In the genomic region with DNA sequence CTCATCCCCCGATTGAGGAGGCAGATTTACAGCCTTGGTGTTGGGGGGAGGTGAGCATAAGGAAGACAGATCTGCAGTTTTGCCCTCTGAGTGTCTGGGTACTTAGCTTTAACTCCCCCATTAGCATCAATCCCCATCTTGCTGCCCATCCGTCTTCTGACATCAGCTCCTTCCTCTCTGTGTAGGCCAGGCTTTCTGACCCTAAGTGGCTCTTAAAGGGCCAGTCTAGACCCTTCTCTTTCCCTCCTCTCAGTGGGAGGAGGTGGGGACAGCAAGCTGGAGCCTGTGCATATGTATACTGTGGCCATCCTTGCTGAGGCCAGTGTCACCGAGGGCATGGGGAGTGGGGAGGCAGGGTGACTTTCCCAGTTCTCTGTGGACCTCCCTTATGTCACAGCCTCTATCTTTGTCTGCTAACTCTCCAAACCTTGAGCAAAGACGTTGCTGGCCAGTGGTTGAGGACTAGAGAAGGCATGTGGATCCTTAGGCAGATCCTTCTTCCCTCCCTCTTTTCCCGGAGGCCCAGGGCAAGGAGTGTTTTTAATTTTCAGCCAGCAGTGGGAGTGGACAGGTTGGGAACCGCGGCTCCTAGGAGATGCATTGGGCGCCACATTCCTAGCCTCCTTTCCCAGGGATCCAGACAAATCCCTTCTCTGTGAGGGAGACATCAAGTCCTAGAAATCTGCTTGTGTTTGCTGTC, we compare ENCODE assay signal across 8 mouse cellular contexts. TPM values are rescaled to one million over a fixed set of nuclear protein-coding genes. Genes with fewer than 3 reads are reported as not detected.
DNase-seq lines count a peak whose midpoint lies in the region; ATAC-seq and TF ChIP-seq lines count a peak whose summit lies in the region.

No protein-coding gene starts in this region.

- peak overlapping the region; percentile 88 for H3K4me2 ChIP-seq in heart, embryonic 13.5 days
- H3K4me2 ChIP-seq in liver, embryonic 16.5 days (ENCODE audit: low read depth, low read length) = peak overlapping the region; percentile 86

- H3K27me3 ChIP-seq in G1E (ENCODE audit: insufficient read depth, low read length) = peaks cover 41% of the 10 kb centered on the region
- peaks cover 10% of the 10 kb centered on the region for H3K27me3 ChIP-seq in heart, embryonic 13.5 days (replicated peaks)
- H3K27me3 ChIP-seq in liver, embryonic 16.5 days (ENCODE audit: control insufficient read depth, insufficient read depth, low read depth, low read length) = peaks cover 33% of the 10 kb centered on the region

- peak overlapping the region; percentile 92 for H3K27ac ChIP-seq in heart, embryonic 13.5 days (replicated peaks)
- no peak overlapping the region; the same call in 1 of the 2 replicates for H3K27ac ChIP-seq in liver, embryonic 16.5 days (ENCODE audit: low read length)

- TF ChIP-seq CTCF in G1E (IDR thresholded peaks at IDR 0.05; ENCODE audit: low read depth, low read length) = no peak

- WGBS in heart, embryonic 13.5 days = 12% methylated on average over 8 of the region's 8 CpGs
- WGBS in liver, embryonic 16.5 days (ENCODE audit: insufficient replicate concordance) = 12% methylated on average over 8 of the region's 8 CpGs

- peaks cover 21% of the 10 kb centered on the region for H3K36me3 ChIP-seq in G1E (replicated peaks)
- H3K36me3 ChIP-seq in heart, embryonic 13.5 days = peaks cover 5% of the 10 kb centered on the region
- H3K36me3 ChIP-seq in liver, embryonic 16.5 days (ENCODE audit: control insufficient read depth, insufficient read depth) = no peaks in the 10 kb centered on the region; the same call in 1 of the 2 replicates

- no peak for ATAC-seq in cerebellum, adult (ENCODE audit: insufficient number of reproducible peaks, low FRiP score, low TSS enrichment)
- no peak for ATAC-seq in G1E (ENCODE audit: extremely low read depth, insufficient number of reproducible peaks, low FRiP score, poor library complexity, severe bottlenecking)
- no peak for ATAC-seq in heart, embryonic 13.5 days (ENCODE audit: extremely low read depth, insufficient number of reproducible peaks, low FRiP score, low TSS enrichment)
- no peak for ATAC-seq in liver, embryonic 16.5 days (ENCODE audit: low read depth)

- H3K4me3 ChIP-seq in G1E (ENCODE audit: low read depth, low read length) = peak overlapping the region; percentile 76; the same call in 1 of the 2 replicates
- peak overlapping the region; percentile 63 for H3K4me3 ChIP-seq in heart, embryonic 13.5 days
- peak overlapping the region; percentile 63 for H3K4me3 ChIP-seq in liver, embryonic 16.5 days (ENCODE audit: low read depth, low read length)

- H3K9ac ChIP-seq in heart, embryonic 13.5 days = peak overlapping the region; percentile 90
- peak overlapping the region; percentile 45 for H3K9ac ChIP-seq in liver, embryonic 16.5 days (ENCODE audit: low read depth, low read length)

- peaks cover 44% of the 10 kb centered on the region for H3K4me1 ChIP-seq in G1E (ENCODE audit: insufficient read depth, low read depth, low read length)
- peaks cover 83% of the 10 kb centered on the region for H3K4me1 ChIP-seq in heart, embryonic 13.5 days
- H3K4me1 ChIP-seq in liver, embryonic 16.5 days (ENCODE audit: control insufficient read depth, low read depth, low read length) = peaks cover 40% of the 10 kb centered on the region

- DNase-seq in cerebellum, adult 9-11 months = peak; percentile 50
- DNase-seq in G1E (ENCODE audit: low spot score) = no peak
- no peak for DNase-seq in retina, postnatal 1 day
- no peak for DNase-seq in urinary bladder, postnatal 10 days (ENCODE audit: low spot score)
- no peak for DNase-seq in right cerebral cortex, postnatal 36 days (ENCODE audit: low spot score in 2 of 2)

- H3K9me3 ChIP-seq in G1E (replicated peaks) = no peaks in the 10 kb centered on the region
- no peaks in the 10 kb centered on the region for H3K9me3 ChIP-seq in heart, embryonic 13.5 days
- H3K9me3 ChIP-seq in liver, embryonic 16.5 days (replicated peaks; ENCODE audit: control insufficient read depth, low read length) = no peaks in the 10 kb centered on the region

RNA-seq across cellular contexts. Expression of a gene that starts 6.3 kb away (rescaled TPM):
- total RNA-seq in G1E (2014; fragmentation: Nextera tagmentation) (not detected in 2 replicates), G1E (2017) (not detected in 2 replicates)
- polyA plus RNA-seq in G1E (2012) = not detected in 2 replicates
- polyA plus RNA-seq in heart, embryonic 13.5 days (2015; fragmentation: Nextera tagmentation; extraction: Ambion mirVana) = 0.28 and 0.36 TPM in 2 replicates
- 1.0 and 1.1 TPM in 2 replicates for polyA plus RNA-seq in liver, embryonic 16.5 days (2015; fragmentation: Nextera tagmentation; extraction: Ambion mirVana)

RNA-seq across cellular contexts. Expression of a gene that starts 31.6 kb away (rescaled TPM):
- total RNA-seq in G1E (2014; fragmentation: Nextera tagmentation) (494 and 507 TPM in 2 replicates), G1E (2017) (182 and 184 TPM in 2 replicates)
- polyA plus RNA-seq in G1E (2012) = 72.4 and 97.2 TPM in 2 replicates
- 163 and 178 TPM in 2 replicates for polyA plus RNA-seq in heart, embryonic 13.5 days (2015; fragmentation: Nextera tagmentation; extraction: Ambion mirVana)
- 194 TPM in 2 replicates for polyA plus RNA-seq in liver, embryonic 16.5 days (2015; fragmentation: Nextera tagmentation; extraction: Ambion mirVana)

RNA-seq across cellular contexts. Expression of a gene that starts 35.8 kb away (rescaled TPM):
- total RNA-seq in G1E (2014; fragmentation: Nextera tagmentation) (74.3 and 92.9 TPM in 2 replicates), G1E (2017) (2.0 TPM in 2 replicates)
- 483 and 546 TPM in 2 replicates for polyA plus RNA-seq in G1E (2012)
- polyA plus RNA-seq in heart, embryonic 13.5 days (2015; fragmentation: Nextera tagmentation; extraction: Ambion mirVana) = 8.3 and 8.9 TPM in 2 replicates
- polyA plus RNA-seq in liver, embryonic 16.5 days (2015; fragmentation: Nextera tagmentation; extraction: Ambion mirVana) = 5.5 and 7.0 TPM in 2 replicates

RNA-seq across cellular contexts. Expression of a gene that starts 45.9 kb away (rescaled TPM):
- total RNA-seq in G1E (2014; fragmentation: Nextera tagmentation) = 254 and 313 TPM in 2 replicates
- total RNA-seq in G1E (2017) = 177 TPM in 2 replicates
- polyA plus RNA-seq in G1E (2012) = 151 and 155 TPM in 2 replicates
- 7.2 and 8.2 TPM in 2 replicates for polyA plus RNA-seq in heart, embryonic 13.5 days (2015; fragmentation: Nextera tagmentation; extraction: Ambion mirVana)
- polyA plus RNA-seq in liver, embryonic 16.5 days (2015; fragmentation: Nextera tagmentation; extraction: Ambion mirVana) = 202 and 220 TPM in 2 replicates

Comparison
In these comparisons a context has a peak if more than half of its experiments do, and no peak if none do; other contexts are left out.
1. RNA of a gene that starts 35.8 kb away (polyA plus RNA-seq): 483 to 546 TPM in G1E; 8.3 to 8.9 TPM in heart, embryonic 13.5 days and 5.5 to 7.0 TPM in liver, embryonic 16.5 days; every median in the first group is over 10 times any median in the second.
2. Peak in every context shown above with its lines, with median percentiles within 50 percentile points of each other: H3K4me3 ChIP-seq.